Mouse (Mus musculus) Patski (cell line): ENCODE measurements around the gene Sphk2. TPM values are rescaled to one million over a fixed set of nuclear protein-coding genes. Genes with fewer than 3 reads are reported as not detected.

Experiments used
- ATAC-seq: fragments of 100-300 bp; one replicate; pipeline ENCODE4 v1.8.0; 2021
- CTCF ChIA-PET: fragments of 350-600 bp; sonication (Branson Sonifier 250); formaldehyde crosslinking; loops from one replicate; lab custom pipeline; 2022; ENCODE audit warnings: inconsistent platforms; lab: Charles Lee
- POLR2A ChIA-PET: fragments of 350-600 bp; sonication (Branson Sonifier 250); formaldehyde crosslinking; loops from one replicate; lab custom pipeline; 2022; ENCODE audit warnings: antibody characterized with exemption, inconsistent platforms; lab: Charles Lee
- DNase-seq: peaks from one replicate; pipeline ENCODE4 v3.0.0-alpha.2; 2011; ENCODE audit warnings: low read depth, low spot score
- H3K27me3 ChIP-seq: fragments of 371-371 bp; one replicate; pipeline ENCODE4 v1.5.1; 2021
- CTCF ChIP-seq: fragments of 100-300 bp; IDR thresholded peaks from one replicate; pipeline ENCODE4 v1.5.1; 2021
- in situ Hi-C: fragments of 300-500 bp; cut with MboI; formaldehyde crosslinking; loops from 3 replicates; pipeline ENCODE4 v1.11.1; 2018; ENCODE audit warnings: low pct_unique_long_range_greater_than_20kb, mixed read lengths
- polyA plus RNA-seq: library from polyadenylated mRNA; unstranded; gene quantifications from one replicate; pipeline ENCODE4 v1.2.3, GENCODE M21; 2021

Gene Sphk2
- polyA plus RNA-seq, 1 experiment from 2014 or later = 28.0 TPM

GRCm38 (mm10) chr7:45705873-45706281, 11.9 kb downstream of the Sphk2 start:
- H3K27me3 ChIP-seq = no peaks in the 10 kb centered on the region
- CTCF ChIA-PET = interaction anchor here (1.4 to 1.8 kb wide), 2 partner anchors 12 to 23 kb away, joined by 6 to 9 read pairs; partner anchors contain the start of genes Ntn5 and Sphk2
- TF ChIP-seq CTCF = no peak
- ATAC-seq = peak; percentile 11
- POLR2A ChIA-PET = interaction anchor here (3.3 kb wide), 1 partner anchor 22 kb away, joined by 17 read pairs; the partner anchor contains the start of gene Ntn5
- in situ Hi-C loops = loop anchor here (25.0 kb wide), 1 partner anchor 844 kb away; the partner anchor contains the start of genes Pnkp and Ptov1
- no peak for DNase-seq

- ATAC-seq (no peak), DNase-seq (no peak)
- H3K27me3 ChIP-seq = no peaks in the 10 kb centered on the region
- no peak for TF ChIP-seq CTCF
- CTCF ChIA-PET = interaction anchor here (1.4 to 1.8 kb wide), 2 partner anchors 12 to 23 kb away, joined by 6 to 9 read pairs; partner anchors contain the start of genes Ntn5 and Sphk2
- POLR2A ChIA-PET = interaction anchor here (0.6 to 3.3 kb wide), 2 partner anchors 22 to 198 kb away, joined by 3 to 17 read pairs; partner anchors contain the start of gene Ntn5
- in situ Hi-C loops = loop anchor here (25.0 kb wide), 1 partner anchor 843 kb away; the partner anchor contains the start of genes Pnkp and Ptov1
Observed at GRCm38 (mm10) chr7:45705443-45705864, 12.3 kb downstream of the Sphk2 start.

GRCm38 (mm10) chr7:45704730-45705442, 12.9 kb downstream of the Sphk2 start, which contains the start of gene Dbp:
TSS of gene Dbp (plus strand) at chr7:45705088.
- CTCF ChIA-PET = interaction anchor here (1.4 to 4.9 kb wide), 3 partner anchors 13 to 22 kb away, joined by 6 to 31 read pairs (median 9); partner anchors contain the start of genes Ntn5 and Sphk2
- H3K27me3 ChIP-seq = no peaks in the 10 kb centered on the region
- POLR2A ChIA-PET = interaction anchor here (0.6 to 3.3 kb wide), 3 partner anchors 13 to 197 kb away, joined by 3 to 17 read pairs (median 3); partner anchors contain the start of genes Ntn5 and Sphk2
- in situ Hi-C loops = loop anchor here (25.0 kb wide), 1 partner anchor 843 kb away; the partner anchor contains the start of genes Pnkp and Ptov1
- TF ChIP-seq CTCF = no peak
- peak; percentile 97 for DNase-seq
- ATAC-seq = peak; percentile 76

GRCm38 (mm10) chr7:45704046-45704559, 13.7 kb downstream of the Sphk2 start:
- in situ Hi-C loops = loop anchor here (25.0 kb wide), 1 partner anchor 842 kb away; the partner anchor contains the start of genes Pnkp and Ptov1
- ChIA-PET POLR2A (interaction anchor here (1.4 to 3.3 kb wide), 2 partner anchors 14 to 20 kb away, joined by 3 to 17 read pairs; partner anchors contain the start of genes Ntn5 and Sphk2), CTCF (interaction anchor here (1.8 to 4.9 kb wide), 2 partner anchors 14 to 21 kb away, joined by 6 to 31 read pairs; partner anchors contain the start of genes Ntn5 and Sphk2)
- TF ChIP-seq CTCF = no peak
- DNase-seq (no peak), ATAC-seq (peak; percentile 4)
- H3K27me3 ChIP-seq = no peaks in the 10 kb centered on the region

- no peak for TF ChIP-seq CTCF
- no peak for ATAC-seq
- POLR2A ChIA-PET = interaction anchor here (1.4 to 3.3 kb wide), 2 partner anchors 15 to 20 kb away, joined by 3 to 17 read pairs; partner anchors contain the start of genes Ntn5 and Sphk2
- no peak for DNase-seq
- H3K27me3 ChIP-seq = no peaks in the 10 kb centered on the region
- in situ Hi-C loops = loop anchor here (25.0 kb wide), 1 partner anchor 841 kb away; the partner anchor contains the start of genes Pnkp and Ptov1
- CTCF ChIA-PET = interaction anchor here (4.9 kb wide), 1 partner anchor 21 kb away, joined by 31 read pairs; the partner anchor contains the start of gene Ntn5
Observed at GRCm38 (mm10) chr7:45703521-45704033, 14.2 kb downstream of the Sphk2 start.

- ChIA-PET POLR2A (interaction anchor here (1.4 to 3.3 kb wide), 2 partner anchors 15 to 19 kb away, joined by 3 to 17 read pairs; partner anchors contain the start of genes Ntn5 and Sphk2), CTCF (interaction anchor here (1.0 to 4.9 kb wide), 2 partner anchors 20 to 122 kb away, joined by 4 to 31 read pairs; partner anchors contain the start of gene Ntn5)
- in situ Hi-C loops = loop anchor here (25.0 kb wide), 1 partner anchor 841 kb away; the partner anchor contains the start of genes Pnkp and Ptov1
- ATAC-seq (no peak), DNase-seq (no peak)
- no peaks in the 10 kb centered on the region for H3K27me3 ChIP-seq
- no peak for TF ChIP-seq CTCF
Observed at GRCm38 (mm10) chr7:45702809-45703520, 14.8 kb downstream of the Sphk2 start.

- TF ChIP-seq CTCF = no peak
- ChIA-PET CTCF (interaction anchor here (1.0 to 4.9 kb wide), 2 partner anchors 19 to 122 kb away, joined by 4 to 31 read pairs; partner anchors contain the start of gene Ntn5), POLR2A (no interaction called here)
- no peaks in the 10 kb centered on the region for H3K27me3 ChIP-seq
- DNase-seq = no peak
- ATAC-seq = no peak
- in situ Hi-C loops = loop anchor here (25.0 kb wide), 1 partner anchor 840 kb away; the partner anchor contains the start of genes Pnkp and Ptov1
Observed at GRCm38 (mm10) chr7:45702316-45702715, 15.5 kb downstream of the Sphk2 start.

- DNase-seq (no peak), ATAC-seq (no peak)
- no peaks in the 10 kb centered on the region for H3K27me3 ChIP-seq
- in situ Hi-C loops = loop anchor here (25.0 kb wide), 1 partner anchor 839 kb away; the partner anchor contains the start of genes Pnkp and Ptov1
- POLR2A ChIA-PET = interaction anchor here (1.2 to 2.2 kb wide), 4 partner anchors 11 to 19 kb away, joined by 3 to 6 read pairs (median 5); partner anchors contain the start of gene Ntn5
- CTCF ChIA-PET = interaction anchor here (0.7 to 4.9 kb wide), 2 partner anchors 16 to 19 kb away, joined by 3 to 31 read pairs; partner anchors contain the start of gene Ntn5
- TF ChIP-seq CTCF = no peak
Observed at GRCm38 (mm10) chr7:45701607-45702006, 16.2 kb downstream of the Sphk2 start.
